Mouse (Mus musculus) inflammation-experienced regulatory T-cells, adult 6 months (primary cell): Measurements from ENCODE around the gene Sertm1. TPM values are rescaled to one million over a fixed set of nuclear protein-coding genes. Genes with fewer than 3 reads are reported as not detected.

Experiments used
- ATAC-seq: one replicate; pipeline ENCODE4 v1.8.0; 2017
- polyA plus RNA-seq, 3 experiments: library from polyadenylated mRNA; unstranded; fragments of 100-300 nt; shearing (Covaris generic); gene quantifications; one replicate each; pipeline ENCODE4 v1.2.1; 2017

The Sertm1 gene
- polyA plus RNA-seq, result not detected

GRCm38 (mm10) chr3:54915643-54916071 lies at the start of gene Sertm1:
Gene Sertm1 (minus strand): TSS chr3:54915887.
- ATAC-seq, result no peak

GRCm38 (mm10) chr3:54964948-54965506 lies 49.3 kb upstream of the Sertm1 start:
- ATAC-seq, result no peak

- no peak for ATAC-seq
Observed at GRCm38 (mm10) chr3:54943067-54943810, 27.6 kb upstream of the Sertm1 start.

GRCm38 (mm10) chr3:54934535-54934934 lies 18.8 kb upstream of the Sertm1 start:
- no peak for ATAC-seq

- ATAC-seq, result no peak
Observed at GRCm38 (mm10) chr3:54932599-54932998, 16.9 kb upstream of the Sertm1 start.

- ATAC-seq, result no peak
Observed at GRCm38 (mm10) chr3:54920425-54920824, 4.7 kb upstream of the Sertm1 start.

GRCm38 (mm10) chr3:54914845-54915642 lies 643 bp downstream of the Sertm1 start:
- ATAC-seq, result no peak

GRCm38 (mm10) chr3:54908878-54909277 lies 6.8 kb downstream of the Sertm1 start:
- no peak for ATAC-seq

- no peak for ATAC-seq
Observed at GRCm38 (mm10) chr3:54897974-54898373, 17.7 kb downstream of the Sertm1 start.

GRCm38 (mm10) chr3:54894891-54895290 lies 20.8 kb downstream of the Sertm1 start:
- no peak for ATAC-seq

GRCm38 (mm10) chr3:54892218-54892617 lies 23.5 kb downstream of the Sertm1 start:
- no peak for ATAC-seq

- ATAC-seq, result no peak
Observed at GRCm38 (mm10) chr3:54886501-54886900, 29.2 kb downstream of the Sertm1 start.

Other genes starting within 250 kb of the Sertm1 start
- 100 to 1,000 TPM; 167 to 260 (median 233) TPM for gene Supt20, start 223.1 kb downstream of the Sertm1 start, polyA plus RNA-seq
- 1 to 10 TPM in 2 of 3 experiments, not detected in 1; 1.1 TPM for gene Gm21958, start 201.5 kb downstream of the Sertm1 start, polyA plus RNA-seq
- 100 to 1,000 TPM; 228 to 264 (median 247) TPM for gene Exosc8, start 180.5 kb downstream of the Sertm1 start, polyA plus RNA-seq
- 10 to 100 TPM; 71.1 to 93.1 (median 79.9) TPM for gene Alg5, start 180.3 kb downstream of the Sertm1 start, polyA plus RNA-seq
- gene Smad9, start 160.3 kb downstream of the Sertm1 start, polyA plus RNA-seq, result not detected
- 1 to 10 TPM; 3.6 to 6.0 (median 5.8) TPM for gene Rfxap, start 108.1 kb downstream of the Sertm1 start, polyA plus RNA-seq
- not detected for gene Ccna1, start 139.6 kb upstream of the Sertm1 start, polyA plus RNA-seq
- gene Spg20, start 196.2 kb upstream of the Sertm1 start, polyA plus RNA-seq, result 10 to 100 TPM; 19.9 to 22.3 (median 20.6) TPM
- not detected for gene Ccdc169, start 221.5 kb upstream of the Sertm1 start, polyA plus RNA-seq